Mouse (Mus musculus): Measurements from ENCODE around the gene Pde1c.

Pde1c gene

DNA sequence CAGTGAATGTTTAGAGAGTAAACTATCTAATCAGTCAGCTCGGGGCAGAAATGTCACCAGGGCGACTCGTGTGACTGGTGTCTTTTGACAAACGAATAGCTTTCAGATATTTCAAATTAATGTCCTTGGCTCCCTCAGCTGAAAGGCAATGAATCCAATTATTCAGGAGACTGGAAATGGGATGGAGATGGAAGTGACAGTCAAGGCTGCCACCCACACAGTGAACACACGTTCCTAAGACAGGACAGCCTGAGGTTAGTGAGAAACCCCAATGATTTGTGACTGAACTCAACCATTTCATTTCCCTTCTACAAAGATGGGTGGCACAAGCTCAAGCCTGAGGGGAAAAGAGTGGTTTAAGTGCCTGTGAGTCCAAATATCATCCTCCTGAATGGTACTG lies 470.5 kb downstream of the Pde1c start:
- DNase-seq (ENCODE audit: low spot score in 2 of 2), result no peak

DNA sequence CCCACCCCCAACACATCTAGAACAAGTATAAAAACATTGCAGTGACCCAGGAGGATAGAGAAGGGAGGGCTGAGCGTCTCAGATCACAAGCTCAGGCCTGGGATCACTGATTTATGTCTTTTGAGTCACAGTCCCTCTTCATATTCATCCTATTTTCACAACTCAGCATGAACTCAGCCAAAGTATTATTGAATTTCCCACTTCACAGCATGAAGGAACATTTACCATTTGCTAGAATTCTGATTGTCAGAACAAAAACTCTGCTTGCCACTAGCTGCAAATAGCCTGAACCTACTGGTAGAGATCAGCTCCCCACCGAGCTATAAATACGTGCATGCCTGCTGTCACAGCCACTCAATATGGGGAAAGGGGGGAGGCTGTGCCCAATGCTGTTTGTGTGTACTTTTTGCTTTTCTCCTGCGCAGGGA lies 492.5 kb downstream of the Pde1c start:
- no peak for DNase-seq (ENCODE audit: low spot score in 2 of 2)

DNA sequence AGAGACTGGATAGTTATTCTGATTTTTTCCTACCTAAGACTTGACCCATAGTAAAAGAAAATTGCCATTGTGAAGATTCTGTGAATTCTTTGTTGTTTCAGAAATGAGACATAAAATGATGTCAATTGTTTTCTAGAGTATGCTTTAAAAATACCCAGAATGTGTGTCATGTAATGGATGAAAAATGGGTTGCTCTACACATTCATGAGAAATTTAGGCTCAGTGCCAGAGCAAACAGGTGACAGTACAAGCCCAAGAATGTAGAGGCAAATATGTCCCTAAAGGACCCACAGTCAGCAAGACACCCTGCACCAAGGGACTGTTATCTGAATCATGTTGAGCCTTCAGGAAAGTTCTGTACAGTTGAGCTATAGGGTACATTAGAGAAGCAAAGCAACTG lies 500.4 kb downstream of the Pde1c start:
- no peak for DNase-seq (ENCODE audit: low spot score in 2 of 2)

DNA sequence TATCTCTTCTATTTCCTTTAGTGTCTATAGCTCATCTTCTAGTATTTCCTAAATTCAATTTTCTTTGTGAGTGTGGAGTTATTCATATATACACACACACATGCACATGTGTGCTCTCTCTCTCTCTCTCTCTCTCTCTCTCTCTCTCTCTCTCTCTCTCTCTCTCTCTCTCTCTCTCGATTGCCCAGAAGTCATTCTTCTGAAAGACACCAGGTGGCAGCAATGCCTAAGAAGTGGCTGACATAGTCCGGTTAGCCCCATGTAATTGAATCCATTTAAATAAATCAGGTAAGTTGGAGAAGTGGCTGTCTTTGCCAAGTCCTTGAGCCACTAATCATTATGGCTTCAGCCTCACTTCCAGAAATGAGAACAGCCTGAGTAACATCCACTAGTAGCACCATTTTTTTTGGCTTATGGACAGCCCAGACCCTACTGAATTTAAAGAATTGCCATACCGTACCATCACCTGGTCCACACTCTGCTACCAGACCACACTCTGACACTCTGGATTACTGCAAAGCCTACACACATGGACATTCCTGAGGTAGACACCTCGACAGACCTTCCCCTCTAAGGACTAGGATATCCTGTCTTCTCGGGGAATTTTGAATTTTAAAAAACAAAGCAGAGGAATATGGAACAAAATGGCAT lies 502.1 kb downstream of the Pde1c start:
- DNase-seq (ENCODE audit: low spot score in 2 of 2), result peak; percentile 33 to 63

DNA sequence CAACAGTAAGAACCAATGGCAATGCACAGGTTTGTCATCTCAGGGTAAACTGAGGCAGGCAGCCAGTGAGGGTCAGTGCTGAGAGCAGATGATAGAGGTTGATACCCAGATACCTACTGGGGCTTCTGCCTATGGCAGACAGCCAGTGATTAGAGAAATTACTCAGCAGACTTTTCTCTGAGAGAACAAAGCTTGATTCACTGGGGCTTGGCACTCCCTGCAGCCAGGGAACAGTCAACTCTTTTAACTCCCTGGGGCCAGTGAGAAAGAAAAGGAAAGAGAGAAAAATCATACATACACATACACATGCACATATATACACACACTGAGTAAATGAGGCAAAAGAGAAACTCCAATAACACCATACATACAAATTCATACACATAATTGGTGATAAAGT lies 505.2 kb downstream of the Pde1c start:
- DNase-seq (ENCODE audit: low spot score in 2 of 2), result no peak

DNA sequence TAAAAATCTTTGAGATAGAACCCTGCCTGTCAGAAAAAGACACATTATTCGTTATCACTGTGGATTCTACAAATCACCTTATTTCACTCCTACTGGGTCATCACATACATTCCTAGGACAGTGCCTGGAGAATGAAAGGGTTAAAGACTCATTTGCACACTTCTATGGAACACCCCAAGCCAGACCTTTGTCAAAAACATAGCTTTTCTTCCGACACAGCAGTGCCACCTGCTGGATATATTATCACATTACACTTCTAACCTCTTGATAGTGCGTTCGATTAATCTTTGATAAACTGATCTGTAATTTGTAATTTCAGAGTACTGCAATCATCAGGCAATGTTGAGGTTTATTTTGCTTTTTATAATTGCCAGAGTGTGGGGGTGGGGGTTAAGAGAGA lies 519.8 kb downstream of the Pde1c start:
- DNase-seq (ENCODE audit: low spot score in 2 of 2), result peak in 1 of 2 experiments; percentile 57

DNA sequence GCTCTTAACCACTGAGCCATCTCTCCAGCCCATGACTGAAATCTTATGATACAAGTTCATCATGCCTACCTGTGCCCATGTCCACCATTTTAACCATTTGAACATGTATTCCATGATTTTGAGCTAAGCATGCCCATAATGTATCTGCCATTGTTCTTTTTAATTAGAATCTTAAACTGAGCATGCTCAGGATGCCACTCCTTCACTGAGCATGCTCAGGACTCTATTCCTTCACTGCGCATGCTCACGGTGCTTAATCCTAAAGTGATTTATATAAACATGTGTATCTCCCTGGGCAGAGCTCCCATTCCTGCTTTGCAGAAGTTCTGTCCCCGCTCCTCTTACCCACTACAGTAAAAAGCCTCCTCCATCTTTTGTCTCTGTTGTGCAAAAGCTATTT lies 520.3 kb downstream of the Pde1c start:
- DNase-seq (ENCODE audit: low spot score in 2 of 2), result no peak

DNA sequence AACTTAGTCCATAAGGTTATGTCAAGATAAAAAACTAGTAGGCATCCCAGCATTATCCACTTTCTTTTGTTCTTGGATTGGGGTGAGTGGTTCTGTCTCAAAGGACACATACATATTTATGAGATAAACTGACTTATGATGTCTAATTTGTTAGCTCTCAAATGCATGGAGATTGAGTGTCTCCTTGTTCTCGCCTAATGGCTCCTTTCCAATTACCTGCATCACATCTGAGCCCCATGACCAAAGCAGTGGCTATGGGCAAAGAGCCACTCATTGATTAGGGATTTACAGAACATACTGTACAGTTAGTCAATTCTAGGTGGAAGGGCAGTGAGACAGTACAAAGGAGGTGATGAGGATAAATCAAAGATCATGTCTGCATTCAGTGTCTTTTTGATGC lies 524.2 kb downstream of the Pde1c start:
- DNase-seq (ENCODE audit: low spot score in 2 of 2), result no peak

DNA sequence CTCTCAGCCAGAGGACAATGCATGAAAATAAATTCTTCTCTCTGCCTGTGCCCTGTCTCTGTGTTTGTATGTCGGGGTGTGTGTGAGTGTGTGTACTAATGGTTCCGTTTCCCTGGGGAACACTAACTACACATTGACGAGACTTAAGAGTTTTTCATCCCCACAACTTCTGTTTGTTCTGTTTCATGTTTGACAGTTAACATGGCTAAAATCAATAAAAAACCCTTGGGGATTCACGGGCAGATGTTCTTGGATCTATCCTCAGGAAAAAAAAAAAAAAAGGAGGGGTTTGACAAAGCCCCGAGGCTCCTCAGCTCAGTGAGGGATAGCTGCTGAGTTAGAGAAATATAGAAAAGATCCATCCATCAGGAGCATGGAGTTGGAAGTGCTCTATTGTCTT lies 524.6 kb downstream of the Pde1c start:
- no peak for DNase-seq (ENCODE audit: low spot score in 2 of 2)

DNA sequence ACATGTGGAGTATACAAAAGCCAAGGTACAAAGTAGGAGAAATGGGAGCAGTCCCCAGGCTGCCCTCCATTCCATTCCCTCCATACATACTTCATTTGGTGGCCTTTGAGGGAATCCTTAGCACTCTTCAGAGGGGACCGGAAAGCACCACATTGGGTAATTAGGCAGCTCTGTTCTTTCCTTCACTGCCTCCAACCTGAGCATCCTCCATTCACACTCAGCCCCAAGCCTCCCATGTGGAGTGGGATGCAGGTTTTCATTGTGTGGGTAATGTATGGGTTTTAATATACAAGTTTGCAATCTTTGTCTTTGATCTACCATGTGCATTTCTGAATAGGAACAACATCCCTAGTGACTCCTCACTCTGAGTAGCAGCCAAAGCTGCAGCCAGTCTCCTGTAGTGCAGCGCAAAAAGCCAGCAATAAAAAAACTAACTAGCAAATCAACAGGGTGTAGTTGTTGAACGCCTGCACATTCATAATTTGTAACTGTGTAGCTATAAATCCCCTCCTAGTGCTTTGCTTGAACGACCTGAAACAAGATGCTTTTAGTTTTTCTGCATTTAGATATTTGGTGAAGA lies 529.3 kb downstream of the Pde1c start:
- no peak for DNase-seq (ENCODE audit: low spot score in 2 of 2)

- no peak for DNase-seq (ENCODE audit: low spot score in 2 of 2)
Observed at GRCm38 (mm10) chr6:56035054-56035453, 533.8 kb downstream of the Pde1c start.

- no peak for DNase-seq (ENCODE audit: low spot score in 2 of 2)
Observed at GRCm38 (mm10) chr6:56032231-56032630, 536.7 kb downstream of the Pde1c start.

- no peak for DNase-seq (ENCODE audit: low spot score in 2 of 2)
Observed at GRCm38 (mm10) chr6:56029986-56030385, 538.9 kb downstream of the Pde1c start.

- DNase-seq (ENCODE audit: low spot score in 2 of 2), result no peak
Observed at GRCm38 (mm10) chr6:56027966-56028365, 540.9 kb downstream of the Pde1c start.

- peak in 1 of 2 experiments; percentile 7 for DNase-seq (ENCODE audit: low spot score in 2 of 2)
Observed at GRCm38 (mm10) chr6:56027318-56027717, 541.6 kb downstream of the Pde1c start.

- DNase-seq (ENCODE audit: low spot score in 2 of 2), result peak in 1 of 2 experiments; percentile 10
Observed at GRCm38 (mm10) chr6:56025533-56025932, 543.4 kb downstream of the Pde1c start.
